Mouse (Mus musculus): Measurements from ENCODE around the gene Hsf5. TPM values are rescaled to one million over a fixed set of nuclear protein-coding genes. Genes with fewer than 3 reads are reported as not detected.

Gene Hsf5
- total and polyA plus RNA-seq, 2 experiments = 0.05 to 0.09 TPM

- Histone ChIP-seq H3K27me3 (ENCODE audit: control insufficient read depth, insufficient read depth, low read length) (no peaks in the 10 kb centered on the region), H3K9ac (ENCODE audit: low read depth, low read length) (peak overlapping the region; percentile 70), H3K36me3 (ENCODE audit: control insufficient read depth, insufficient read depth, low read length) (peaks cover under 1% of the 10 kb centered on the region; the same call in 1 of the 2 replicates), H3K4me1 (ENCODE audit: control insufficient read depth, insufficient read depth, low read length) (peaks cover 2% of the 10 kb centered on the region; the same call in 1 of the 2 replicates), H3K27ac (replicated peaks; ENCODE audit: insufficient read depth, low read depth, low read length) (no peak overlapping the region), H3K79me2 (ENCODE audit: control insufficient read depth, insufficient read depth, low read length) (no peaks in the 10 kb centered on the region), H3K4me3 (ENCODE audit: insufficient read depth, low read depth, low read length) (peak overlapping the region; percentile 48)
- DNase-seq (ENCODE audit: extremely low read depth, low read depth, low spot score) = no peak
- TF ChIP-seq CTCF (IDR thresholded peaks at IDR 0.05; ENCODE audit: low read depth, low read length) (no peak), POLR2A (IDR thresholded peaks at IDR 0.05; ENCODE audit: extremely low read depth, insufficient read depth, low read length) (no peak)
- 36% methylated on average over 2 of the region's 2 CpGs for WGBS
Measured at GRCm38 (mm10) chr11:87638793-87639192, 21.8 kb downstream of the Hsf5 start.

- no peaks in the 10 kb centered on the region for H3K27me3 ChIP-seq (ENCODE audit: control insufficient read depth, insufficient read depth, low read length)
- no peaks in the 10 kb centered on the region; the same call in 1 of the 2 replicates for H3K36me3 ChIP-seq (ENCODE audit: control insufficient read depth, insufficient read depth, low read length)
- no peak overlapping the region for H3K27ac ChIP-seq (replicated peaks; ENCODE audit: insufficient read depth, low read depth, low read length)
- H3K4me3 ChIP-seq (ENCODE audit: insufficient read depth, low read depth, low read length) = peak overlapping the region; percentile 48
- H3K4me1 ChIP-seq (ENCODE audit: control insufficient read depth, insufficient read depth, low read length) = peaks cover 2% of the 10 kb centered on the region; the same call in 1 of the 2 replicates
- peak overlapping the region; percentile 70 for H3K9ac ChIP-seq (ENCODE audit: low read depth, low read length)
- DNase-seq (ENCODE audit: extremely low read depth, low read depth, low spot score) = peak; percentile 50
- no peaks in the 10 kb centered on the region for H3K79me2 ChIP-seq (ENCODE audit: control insufficient read depth, insufficient read depth, low read length)
- WGBS = under 1% methylated on average over 29 of the region's 29 CpGs
- TF ChIP-seq POLR2A (IDR thresholded peaks at IDR 0.05; ENCODE audit: extremely low read depth, insufficient read depth, low read length) = no peak
- TF ChIP-seq CTCF (IDR thresholded peaks at IDR 0.05; ENCODE audit: low read depth, low read length) = no peak
Measured at GRCm38 (mm10) chr11:87639206-87639605, 22.2 kb downstream of the Hsf5 start.

- H3K9ac ChIP-seq (ENCODE audit: low read depth, low read length) = no peak overlapping the region
- no peak overlapping the region for H3K27ac ChIP-seq (replicated peaks; ENCODE audit: insufficient read depth, low read depth, low read length)
- no peaks in the 10 kb centered on the region for H3K36me3 ChIP-seq (ENCODE audit: control insufficient read depth, insufficient read depth, low read length)
- no peak for TF ChIP-seq POLR2A (IDR thresholded peaks at IDR 0.05; ENCODE audit: extremely low read depth, insufficient read depth, low read length)
- no peak for TF ChIP-seq CTCF (IDR thresholded peaks at IDR 0.05; ENCODE audit: low read depth, low read length)
- no peak overlapping the region for H3K4me3 ChIP-seq (ENCODE audit: insufficient read depth, low read depth, low read length)
- H3K79me2 ChIP-seq (ENCODE audit: control insufficient read depth, insufficient read depth, low read length) = no peaks in the 10 kb centered on the region
- DNase-seq (ENCODE audit: extremely low read depth, low read depth, low spot score) = no peak
- H3K4me1 ChIP-seq (ENCODE audit: control insufficient read depth, insufficient read depth, low read length) = peaks cover 2% of the 10 kb centered on the region; the same call in 1 of the 2 replicates
- no peaks in the 10 kb centered on the region for H3K27me3 ChIP-seq (ENCODE audit: control insufficient read depth, insufficient read depth, low read length)
Measured at GRCm38 (mm10) chr11:87642865-87643264, 25.9 kb downstream of the Hsf5 start.

- no peak overlapping the region for H3K27ac ChIP-seq (replicated peaks; ENCODE audit: insufficient read depth, low read depth, low read length)
- H3K79me2 ChIP-seq (ENCODE audit: control insufficient read depth, insufficient read depth, low read length) = no peaks in the 10 kb centered on the region
- WGBS = 53% methylated on average over 5 of the region's 5 CpGs
- no peak for DNase-seq (ENCODE audit: extremely low read depth, low read depth, low spot score)
- no peak overlapping the region for H3K4me3 ChIP-seq (ENCODE audit: insufficient read depth, low read depth, low read length)
- H3K9ac ChIP-seq (ENCODE audit: low read depth, low read length) = no peak overlapping the region
- no peaks in the 10 kb centered on the region for H3K27me3 ChIP-seq (ENCODE audit: control insufficient read depth, insufficient read depth, low read length)
- TF ChIP-seq CTCF (IDR thresholded peaks at IDR 0.05; ENCODE audit: low read depth, low read length) (no peak), POLR2A (IDR thresholded peaks at IDR 0.05; ENCODE audit: extremely low read depth, insufficient read depth, low read length) (no peak)
- no peaks in the 10 kb centered on the region for H3K36me3 ChIP-seq (ENCODE audit: control insufficient read depth, insufficient read depth, low read length)
- no peaks in the 10 kb centered on the region for H3K4me1 ChIP-seq (ENCODE audit: control insufficient read depth, insufficient read depth, low read length)
Measured at GRCm38 (mm10) chr11:87654693-87655092, 37.7 kb downstream of the Hsf5 start.

GRCm38 (mm10) chr11:87659216-87659615 lies 42.3 kb downstream of the Hsf5 start:
- no peak overlapping the region for H3K4me3 ChIP-seq (ENCODE audit: insufficient read depth, low read depth, low read length)
- WGBS = 76% methylated on average over 7 of the region's 7 CpGs
- no peaks in the 10 kb centered on the region for H3K36me3 ChIP-seq (ENCODE audit: control insufficient read depth, insufficient read depth, low read length)
- H3K79me2 ChIP-seq (ENCODE audit: control insufficient read depth, insufficient read depth, low read length) = 0 out of 2 replicates have a peak, but pooled peaks cover under 1% of the 10 kb centered on the region
- no peaks in the 10 kb centered on the region for H3K27me3 ChIP-seq (ENCODE audit: control insufficient read depth, insufficient read depth, low read length)
- no peak overlapping the region for H3K9ac ChIP-seq (ENCODE audit: low read depth, low read length)
- H3K4me1 ChIP-seq (ENCODE audit: control insufficient read depth, insufficient read depth, low read length) = no peaks in the 10 kb centered on the region
- no peak for TF ChIP-seq POLR2A (IDR thresholded peaks at IDR 0.05; ENCODE audit: extremely low read depth, insufficient read depth, low read length)
- TF ChIP-seq CTCF (IDR thresholded peaks at IDR 0.05; ENCODE audit: low read depth, low read length) = no peak
- no peak for DNase-seq (ENCODE audit: extremely low read depth, low read depth, low spot score)
- no peak overlapping the region for H3K27ac ChIP-seq (replicated peaks; ENCODE audit: insufficient read depth, low read depth, low read length)

- Histone ChIP-seq H3K4me3 (ENCODE audit: insufficient read depth, low read depth, low read length) (peak within 1 kb of the TSS; percentile 66), H3K36me3 (ENCODE audit: control insufficient read depth, insufficient read depth, low read length) (no peaks in the 10 kb centered on the region), H3K27me3 (ENCODE audit: control insufficient read depth, insufficient read depth, low read length) (no peaks in the 10 kb centered on the region), H3K4me1 (ENCODE audit: control insufficient read depth, insufficient read depth, low read length) (0 out of 2 replicates have a peak, but pooled peaks cover 2% of the 10 kb centered on the region), H3K79me2 (ENCODE audit: control insufficient read depth, insufficient read depth, low read length) (peaks cover 5% of the 10 kb centered on the region; the same call in 1 of the 2 replicates), H3K9ac (ENCODE audit: low read depth, low read length) (peak within 1 kb of the TSS; percentile 82), H3K27ac (replicated peaks; ENCODE audit: insufficient read depth, low read depth, low read length) (peak within 1 kb of the TSS; percentile 73)
- under 1% methylated on average over 8 of the region's 8 CpGs for WGBS
- TF ChIP-seq POLR2A (IDR thresholded peaks at IDR 0.05; ENCODE audit: extremely low read depth, insufficient read depth, low read length) = 0 out of 2 replicates have a peak, but pooled peaks have one; percentile 47
- peak; percentile 52 for TF ChIP-seq CTCF (IDR thresholded peaks at IDR 0.05; ENCODE audit: low read depth, low read length)
- DNase-seq (ENCODE audit: extremely low read depth, low read depth, low spot score) = peak; percentile 94
Measured at GRCm38 (mm10) chr11:87662407-87662806, 45.4 kb downstream of the Hsf5 start, which contains the start of gene Rnf43. TSS of gene Rnf43 (plus strand) at chr11:87662722.

All from liver, adult 2 months (tissue).